Mouse (Mus musculus): Measurements from ENCODE around the gene Lhx1.

The Lhx1 gene

GRCm38 (mm10) chr11:84476641-84477040 lies 48.7 kb downstream of the Lhx1 start:
- DNase-seq, result no peak

GRCm38 (mm10) chr11:84475991-84476390 lies 49.3 kb downstream of the Lhx1 start:
- DNase-seq, result no peak

GRCm38 (mm10) chr11:84473093-84473667 lies 52.2 kb downstream of the Lhx1 start:
- no peak for DNase-seq
